Mouse (Mus musculus) G1E-ER4 (cell line): ENCODE data around the gene Dlx2. TPM values are rescaled to one million over a fixed set of nuclear protein-coding genes. Genes with fewer than 3 reads are reported as not detected.

Experiments
- GATA1 ChIP-seq: IDR thresholded peaks from one replicate; pipeline ENCODE4 v1.8.0; 2012; ENCODE audit warnings: low read length, inconsistent platforms
- polyA plus RNA-seq: library from polyadenylated mRNA; stranded (reverse); fragments of >175 nt; gene quantifications from 2 replicates; pipeline ENCODE4 v1.2.3, GENCODE M21; 2012

Gene Dlx2
- polyA plus RNA-seq, 1 experiment = not detected

DNA sequence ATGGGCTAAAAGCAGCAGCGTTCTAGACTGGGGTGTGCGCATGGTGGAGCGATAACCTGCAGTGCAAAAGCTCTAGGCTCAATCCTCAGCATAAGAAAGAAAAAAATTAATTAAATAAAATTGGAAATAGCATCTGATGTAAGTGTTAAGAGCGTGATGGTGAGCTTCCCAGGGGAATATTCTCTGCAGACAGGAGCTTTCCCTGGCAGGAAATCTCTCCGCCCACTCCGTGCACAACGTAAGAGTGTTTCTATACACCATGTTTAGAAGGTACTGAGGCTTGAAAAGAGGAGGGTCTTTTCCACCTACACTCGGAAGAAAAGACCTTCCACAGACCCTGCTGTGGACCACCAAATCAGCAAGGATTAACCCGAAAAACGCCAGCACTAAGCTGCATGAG is 52.1 kb downstream of the Dlx2 start:
- TF ChIP-seq GATA1 = no peak

Other genes with a start within 250 kb of the Dlx2 start
- 5.0 and 11.6 TPM in 2 replicates for gene Slc25a12, start 179.0 kb downstream of the Dlx2 start, polyA plus RNA-seq
- gene Hat1, start 157.8 kb downstream of the Dlx2 start, polyA plus RNA-seq = 2.6 and 4.1 TPM in 2 replicates
- 2.3 and 10.5 TPM in 2 replicates for gene Metap1d, start 93.5 kb downstream of the Dlx2 start, polyA plus RNA-seq
- gene Dlx1, start 18.6 kb downstream of the Dlx2 start, polyA plus RNA-seq = 8.9 and 9.1 TPM in 2 replicates
- gene Itga6, start 198.9 kb upstream of the Dlx2 start, polyA plus RNA-seq = 0.08 and 0.10 TPM in 2 replicates